Mouse (Mus musculus): ENCODE measurements around the gene Cyp4f18.
"Not testable (repeated sequence)": the region's sequence is repeated elsewhere in the genome, so short reads cannot be mapped to it uniquely, and the experiment has no call there.

Gene Cyp4f18

DNA sequence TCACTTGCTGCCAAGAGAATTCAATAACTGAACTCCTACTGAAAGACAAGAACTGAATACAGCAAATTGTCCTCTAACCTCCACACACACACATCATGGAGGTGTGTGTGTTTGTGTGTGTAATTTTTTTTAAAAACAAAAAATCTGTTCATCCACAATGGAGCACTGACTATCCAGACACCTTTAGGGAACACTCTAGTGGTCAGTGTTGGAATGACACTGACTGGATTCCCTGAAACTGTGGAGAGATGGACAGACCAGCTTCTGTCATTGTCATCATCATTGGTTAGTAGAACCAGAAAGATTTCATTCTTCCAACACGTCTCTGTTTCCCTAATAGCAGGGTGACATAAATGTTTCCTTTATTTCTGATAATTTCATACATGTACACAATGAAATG is 37.5 kb downstream of the Cyp4f18 start:
- peak; percentile 74 for DNase-seq

DNA sequence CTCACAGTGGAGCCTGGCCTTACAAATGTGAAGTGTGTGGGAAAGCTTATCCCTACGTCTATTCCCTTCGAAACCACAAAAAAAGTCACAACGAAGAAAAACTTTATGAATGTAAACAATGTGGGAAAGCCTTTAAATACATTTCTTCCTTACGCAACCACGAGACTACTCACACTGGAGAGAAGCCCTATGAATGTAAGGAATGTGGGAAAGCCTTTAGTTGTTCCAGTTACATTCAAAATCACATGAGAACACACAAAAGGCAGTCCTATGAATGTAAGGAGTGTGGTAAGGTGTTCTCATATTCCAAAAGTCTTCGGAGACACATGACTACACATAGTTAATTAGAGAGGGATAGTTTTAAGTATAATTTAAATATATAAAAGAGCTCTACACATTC is 40.8 kb downstream of the Cyp4f18 start:
- DNase-seq = peak; percentile 10

GRCm38 (mm10) chr8:71968100-71968499 is 41.3 kb downstream of the Cyp4f18 start:
- no peak for DNase-seq

GRCm38 (mm10) chr8:71967261-71967660 is 42.2 kb downstream of the Cyp4f18 start:
- DNase-seq = no peak

GRCm38 (mm10) chr8:71966411-71966810 is 43.0 kb downstream of the Cyp4f18 start:
- DNase-seq = no peak

- DNase-seq = no peak
Measured at GRCm38 (mm10) chr8:71965166-71965565, 44.3 kb downstream of the Cyp4f18 start.

GRCm38 (mm10) chr8:71964051-71964450 is 45.4 kb downstream of the Cyp4f18 start:
- no peak for DNase-seq

DNA sequence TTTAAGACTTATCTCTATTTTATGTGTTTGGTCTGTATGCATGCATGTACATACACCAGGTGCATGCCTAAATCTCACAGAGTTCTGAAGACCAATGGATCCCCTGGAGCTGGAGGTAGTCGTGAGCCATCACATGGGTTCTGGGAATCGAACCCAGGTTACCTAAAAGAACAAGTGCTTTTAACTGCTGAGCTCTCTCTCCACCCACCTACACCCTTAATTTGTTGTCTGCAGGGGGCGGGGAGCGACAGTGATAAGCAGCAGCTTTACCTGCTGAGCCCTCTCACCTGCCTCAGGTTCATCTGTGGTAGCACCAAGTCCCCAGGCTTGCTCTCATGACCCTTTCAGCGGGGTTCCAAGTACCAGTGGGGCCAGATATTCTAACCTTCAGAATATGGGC is 47.6 kb downstream of the Cyp4f18 start:
- no peak for DNase-seq

GRCm38 (mm10) chr8:71960483-71960882 is 48.9 kb downstream of the Cyp4f18 start:
- DNase-seq = no peak

DNA sequence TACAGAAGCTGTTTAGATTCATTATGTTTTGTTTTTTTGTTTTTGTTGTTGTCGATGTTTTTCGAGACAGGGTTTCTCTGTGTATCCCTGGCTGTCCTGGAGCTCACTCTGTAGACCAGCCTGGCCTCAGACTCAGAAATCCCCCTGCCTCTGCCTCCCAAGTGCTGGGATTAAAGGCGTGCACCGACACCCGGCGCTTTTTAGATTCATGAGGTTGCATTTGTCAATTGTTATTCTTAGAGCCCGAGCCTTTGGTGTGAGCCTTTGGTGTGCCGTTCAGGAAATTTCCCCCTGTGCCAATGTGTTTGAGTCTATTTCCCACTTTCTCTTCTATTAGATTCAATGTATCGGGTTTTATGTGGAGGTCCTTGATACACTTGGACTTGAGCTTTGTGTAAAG is 54.8 kb downstream of the Cyp4f18 start:
- no peak for DNase-seq

DNA sequence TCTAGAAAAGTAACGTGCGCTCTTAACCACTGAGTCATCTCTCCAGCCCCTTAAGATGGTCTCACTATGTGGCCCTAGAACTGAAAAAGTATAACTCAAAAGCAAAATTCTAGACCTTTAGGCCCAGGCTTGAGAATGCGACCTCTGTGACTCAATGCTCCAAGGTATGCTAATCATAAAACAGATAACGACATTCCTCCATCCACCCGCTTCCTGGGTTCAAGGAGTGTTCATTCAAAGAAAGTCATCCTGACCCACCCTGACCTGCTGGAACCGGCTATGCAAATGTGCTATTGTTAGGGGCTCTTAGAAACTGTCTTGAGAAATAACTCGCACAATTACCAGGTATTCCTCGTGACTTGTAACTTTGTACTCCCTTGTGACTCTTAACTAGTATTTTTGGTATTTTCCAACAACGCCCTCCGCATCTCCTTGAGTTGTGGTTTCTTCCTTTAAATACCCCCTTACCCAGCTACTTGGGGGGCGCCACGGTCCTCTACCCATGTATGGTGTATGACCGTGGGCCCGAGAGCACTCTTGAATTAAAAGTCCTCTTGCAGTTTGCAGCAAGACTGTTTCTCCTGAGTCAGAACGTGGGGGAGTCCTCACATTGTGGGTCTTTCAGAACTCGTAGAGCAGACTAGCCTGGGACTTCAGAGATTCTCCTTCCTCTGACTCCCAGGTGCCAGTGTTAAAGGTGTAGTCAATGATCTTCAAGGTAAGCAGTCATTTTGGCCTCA is 56.3 kb downstream of the Cyp4f18 start:
- not testable (repeated sequence) for DNase-seq

- DNase-seq = no peak
Measured at GRCm38 (mm10) chr8:71952489-71952888, 56.9 kb downstream of the Cyp4f18 start.

DNA sequence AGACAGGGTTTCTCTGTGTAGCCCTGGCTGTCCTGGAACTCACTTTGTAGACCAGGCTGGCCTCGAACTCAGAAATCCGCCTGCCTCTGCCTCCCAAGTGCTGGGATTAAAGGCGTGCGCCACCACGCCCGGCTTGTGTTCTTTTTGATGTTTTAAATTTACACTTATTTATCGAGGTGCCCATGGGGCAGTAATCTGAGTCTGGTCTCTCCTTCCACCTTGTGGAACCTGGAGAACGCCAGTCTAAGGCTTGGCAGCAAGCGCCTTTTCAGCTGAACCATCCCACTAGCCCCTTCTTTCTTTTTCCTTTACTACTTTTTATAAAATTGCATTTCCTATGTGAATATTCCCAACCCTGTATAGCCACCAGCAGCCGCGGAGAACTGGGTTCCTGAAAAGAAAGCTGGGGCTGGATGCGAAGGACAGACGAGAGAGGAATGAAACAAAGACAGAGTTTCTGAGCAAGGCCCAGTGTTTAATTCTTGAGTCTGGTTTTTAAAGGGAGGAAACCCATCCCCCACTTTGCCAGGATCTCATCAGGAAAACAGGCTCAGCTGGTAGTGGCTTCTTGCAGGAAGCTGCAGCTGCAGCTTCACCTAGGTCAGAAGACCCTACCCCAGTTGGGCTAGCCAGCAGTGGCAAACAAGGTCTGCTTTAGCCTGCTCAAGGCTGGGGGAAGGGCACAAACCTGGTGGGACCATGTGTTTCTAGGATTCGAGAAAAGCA is 57.8 kb downstream of the Cyp4f18 start:
- DNase-seq = peak; percentile 7

- peak; percentile 99 for DNase-seq
Measured at GRCm38 (mm10) chr8:71950482-71951221, 58.8 kb downstream of the Cyp4f18 start, which contains the start of gene Zfp961. Gene Zfp961, plus strand, starts transcription at chr8:71951038.

DNA sequence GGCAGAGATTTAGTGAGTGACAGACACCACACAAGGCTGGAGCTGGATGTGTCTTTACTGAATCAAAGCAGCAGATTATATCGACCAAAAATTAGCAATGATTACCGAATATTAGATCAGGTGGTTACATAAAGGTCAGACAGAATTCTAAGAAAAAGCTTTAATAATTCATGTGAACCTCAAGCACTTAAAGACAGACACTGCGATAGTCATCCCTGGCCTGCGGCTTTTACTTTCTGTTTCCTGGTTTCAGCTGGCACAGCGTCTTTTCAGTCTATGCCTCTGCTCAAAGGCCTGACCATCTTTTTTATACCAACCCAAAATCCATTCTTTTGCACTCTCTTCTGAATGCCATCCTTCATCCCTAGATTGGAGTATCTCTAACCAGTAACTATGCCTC is 60.8 kb downstream of the Cyp4f18 start:
- DNase-seq = no peak

DNA sequence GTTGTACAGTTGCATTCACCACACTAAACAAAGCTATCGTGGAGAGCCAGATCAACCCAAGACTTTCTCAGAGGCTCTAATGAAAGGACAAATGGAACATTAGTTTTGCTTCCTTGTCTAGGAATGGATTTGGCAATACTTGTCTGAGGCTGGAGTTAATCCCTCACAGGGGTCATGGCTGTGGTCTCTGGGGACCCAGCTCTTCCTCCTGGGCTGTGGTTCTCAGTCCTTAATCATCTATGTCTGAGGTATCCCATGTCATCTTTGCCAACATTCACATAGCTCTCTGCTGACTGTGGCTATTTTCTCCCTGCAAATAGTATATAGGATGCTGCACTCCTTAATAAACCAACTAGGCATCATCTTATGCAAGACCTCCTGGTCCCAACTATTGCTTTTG is 67.7 kb downstream of the Cyp4f18 start:
- DNase-seq = peak; percentile 15

- DNase-seq = peak; percentile 54
Measured at GRCm38 (mm10) chr8:71940293-71941208, 68.9 kb downstream of the Cyp4f18 start.
